Mouse (Mus musculus): Measurements from ENCODE around the gene Jade2. TPM values are rescaled to one million over a fixed set of nuclear protein-coding genes. Genes with fewer than 3 reads are reported as not detected.

Gene Jade2
- 21.8 and 21.9 TPM in 2 replicates for polyA plus RNA-seq (2012; rRNA removed)

DNA sequence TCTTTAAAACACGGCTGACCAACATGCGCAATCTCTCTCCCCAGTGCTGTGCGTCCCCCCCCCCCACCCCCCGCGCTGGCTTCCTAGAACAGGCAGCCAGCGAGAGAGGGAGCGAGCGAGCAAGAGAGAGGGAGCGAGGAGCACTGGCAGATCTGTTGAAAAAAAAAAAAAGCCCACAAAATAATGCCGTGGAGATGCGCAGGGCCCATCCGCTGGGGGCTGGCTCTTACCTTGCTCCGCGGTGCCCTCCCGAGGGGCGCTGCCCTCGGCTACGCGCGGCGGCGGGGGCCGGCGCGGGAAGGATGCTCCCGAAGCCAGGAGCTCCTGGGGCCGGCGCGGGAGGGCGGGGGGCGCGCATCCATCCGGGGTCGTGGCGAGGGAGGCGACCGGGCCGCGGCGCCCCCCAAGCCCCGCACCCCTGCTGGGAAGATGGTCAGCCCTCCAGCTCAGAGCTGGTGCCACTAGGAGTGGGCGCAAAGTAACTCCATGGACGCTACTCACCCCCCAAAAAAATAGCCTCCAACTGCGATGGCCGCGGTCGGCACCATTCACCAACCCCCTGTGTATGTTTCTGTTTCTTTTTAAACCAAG lies at the start of gene Jade2:
Gene Jade2, minus strand, starts transcription at position 573 of the 591 bp plus-strand sequence.
- TF ChIP-seq POLR2A (IDR thresholded peaks at IDR 0.05; ENCODE audit: borderline replicate concordance, insufficient read depth, low read length) (peak; percentile 21; the same call in 1 of the 2 replicates), CTCF (IDR thresholded peaks at IDR 0.05; ENCODE audit: borderline replicate concordance, insufficient read depth, low read depth, low read length) (no peak)
- no peaks in the 10 kb centered on the region for H3K27me3 ChIP-seq (ENCODE audit: control insufficient read depth, insufficient read depth, low read length)
- WGBS, result under 1% methylated on average over 46 of the region's 47 CpGs
- DNase-seq, result peak; percentile 68 to 79
- H3K4me3 ChIP-seq (replicated peaks; ENCODE audit: insufficient read depth, low read depth, low read length), result peak within 1 kb of the TSS; percentile 75
- H3K27ac ChIP-seq (ENCODE audit: insufficient read depth, low read length), result peak within 1 kb of the TSS; percentile 91
- H3K4me1 ChIP-seq (ENCODE audit: control insufficient read depth, insufficient read depth, low read length), result no peaks in the 10 kb centered on the region; the same call in 1 of the 2 replicates

- TF ChIP-seq CTCF (IDR thresholded peaks at IDR 0.05; ENCODE audit: borderline replicate concordance, insufficient read depth, low read depth, low read length) (no peak), POLR2A (IDR thresholded peaks at IDR 0.05; ENCODE audit: borderline replicate concordance, insufficient read depth, low read length) (no peak)
- no peak overlapping the region for H3K27ac ChIP-seq (ENCODE audit: insufficient read depth, low read length)
- no peak for DNase-seq
- WGBS, result 90% methylated on average over 3 of the region's 3 CpGs
- H3K4me3 ChIP-seq (replicated peaks; ENCODE audit: insufficient read depth, low read depth, low read length), result no peak overlapping the region
- no peaks in the 10 kb centered on the region for H3K4me1 ChIP-seq (ENCODE audit: control insufficient read depth, insufficient read depth, low read length)
- no peaks in the 10 kb centered on the region for H3K27me3 ChIP-seq (ENCODE audit: control insufficient read depth, insufficient read depth, low read length)
Observed at GRCm38 (mm10) chr11:51904224-51904623, 46.8 kb upstream of the Jade2 start.

DNA sequence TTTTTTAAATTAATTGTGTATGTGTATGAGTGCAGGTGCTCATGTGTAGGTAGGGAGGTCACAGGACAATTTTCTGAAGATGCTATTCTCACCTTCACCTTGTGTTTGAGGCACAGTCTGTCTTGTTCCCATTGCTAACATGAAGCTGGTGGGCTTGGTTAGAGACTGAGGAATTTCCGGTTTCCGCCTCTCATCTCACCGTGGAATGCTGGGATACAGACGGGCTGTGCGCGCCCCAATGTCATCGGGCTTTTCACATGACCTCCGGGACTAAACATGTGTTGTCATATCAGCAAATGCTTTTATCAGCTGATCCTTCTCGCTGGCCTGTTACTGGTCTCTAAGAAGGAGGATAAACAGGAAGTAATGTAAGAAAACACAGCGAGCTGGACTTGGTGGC lies 42.2 kb upstream of the Jade2 start:
- no peak overlapping the region for H3K27ac ChIP-seq (ENCODE audit: insufficient read depth, low read length)
- H3K4me1 ChIP-seq (ENCODE audit: control insufficient read depth, insufficient read depth, low read length), result no peaks in the 10 kb centered on the region
- TF ChIP-seq CTCF (IDR thresholded peaks at IDR 0.05; ENCODE audit: borderline replicate concordance, insufficient read depth, low read depth, low read length) (no peak), POLR2A (IDR thresholded peaks at IDR 0.05; ENCODE audit: borderline replicate concordance, insufficient read depth, low read length) (no peak)
- 93% methylated on average over 10 of the region's 10 CpGs for WGBS
- H3K27me3 ChIP-seq (ENCODE audit: control insufficient read depth, insufficient read depth, low read length), result no peaks in the 10 kb centered on the region
- DNase-seq, result no peak
- no peak overlapping the region for H3K4me3 ChIP-seq (replicated peaks; ENCODE audit: insufficient read depth, low read depth, low read length)

- WGBS, result 39% methylated on average over 21 of the region's 21 CpGs
- Histone ChIP-seq H3K27me3 (ENCODE audit: control insufficient read depth, insufficient read depth, low read length) (no peaks in the 10 kb centered on the region), H3K27ac (ENCODE audit: insufficient read depth, low read length) (no peak overlapping the region), H3K4me3 (replicated peaks; ENCODE audit: insufficient read depth, low read depth, low read length) (no peak overlapping the region), H3K4me1 (ENCODE audit: control insufficient read depth, insufficient read depth, low read length) (no peaks in the 10 kb centered on the region)
- TF ChIP-seq CTCF (IDR thresholded peaks at IDR 0.05; ENCODE audit: borderline replicate concordance, insufficient read depth, low read depth, low read length), result no peak
- TF ChIP-seq POLR2A (IDR thresholded peaks at IDR 0.05; ENCODE audit: borderline replicate concordance, insufficient read depth, low read length), result no peak
- no peak for DNase-seq
Observed at GRCm38 (mm10) chr11:51898326-51899080, 41.0 kb upstream of the Jade2 start.

DNA sequence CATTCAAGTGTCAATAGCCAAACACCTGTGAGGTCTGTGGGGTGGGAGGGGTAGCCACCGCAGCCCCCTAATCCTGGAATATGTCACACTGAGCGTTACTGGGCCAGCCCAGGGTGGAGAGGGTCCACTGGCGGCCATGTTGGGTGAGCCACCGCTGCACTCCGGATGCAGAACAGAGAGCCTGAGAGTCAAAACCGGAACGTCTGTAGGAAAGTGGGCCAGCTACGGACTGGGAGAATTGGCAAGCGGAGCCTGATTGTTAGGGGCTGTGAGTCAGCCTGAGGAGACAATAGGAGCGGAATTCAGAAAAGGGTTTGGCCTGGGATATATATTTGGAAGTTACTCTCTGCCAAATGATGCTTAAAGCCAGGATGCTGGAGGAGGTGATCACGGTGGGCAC lies 39.9 kb upstream of the Jade2 start:
- WGBS, result 65% methylated on average over 11 of the region's 11 CpGs
- DNase-seq, result no peak
- Histone ChIP-seq H3K4me3 (replicated peaks; ENCODE audit: insufficient read depth, low read depth, low read length) (no peak overlapping the region), H3K27me3 (ENCODE audit: control insufficient read depth, insufficient read depth, low read length) (no peaks in the 10 kb centered on the region), H3K4me1 (ENCODE audit: control insufficient read depth, insufficient read depth, low read length) (no peaks in the 10 kb centered on the region), H3K27ac (ENCODE audit: insufficient read depth, low read length) (no peak overlapping the region)
- TF ChIP-seq CTCF (IDR thresholded peaks at IDR 0.05; ENCODE audit: borderline replicate concordance, insufficient read depth, low read depth, low read length), result no peak
- no peak for TF ChIP-seq POLR2A (IDR thresholded peaks at IDR 0.05; ENCODE audit: borderline replicate concordance, insufficient read depth, low read length)

- H3K4me1 ChIP-seq (ENCODE audit: control insufficient read depth, insufficient read depth, low read length), result no peaks in the 10 kb centered on the region
- H3K27ac ChIP-seq (ENCODE audit: insufficient read depth, low read length), result no peak overlapping the region
- TF ChIP-seq CTCF (IDR thresholded peaks at IDR 0.05; ENCODE audit: borderline replicate concordance, insufficient read depth, low read depth, low read length) (no peak), POLR2A (IDR thresholded peaks at IDR 0.05; ENCODE audit: borderline replicate concordance, insufficient read depth, low read length) (no peak)
- no peaks in the 10 kb centered on the region for H3K27me3 ChIP-seq (ENCODE audit: control insufficient read depth, insufficient read depth, low read length)
- WGBS, result 49% methylated on average over 4 of the region's 4 CpGs
- no peak overlapping the region for H3K4me3 ChIP-seq (replicated peaks; ENCODE audit: insufficient read depth, low read depth, low read length)
- no peak for DNase-seq
Observed at GRCm38 (mm10) chr11:51896012-51896411, 38.6 kb upstream of the Jade2 start.

GRCm38 (mm10) chr11:51885681-51886080 lies 28.2 kb upstream of the Jade2 start:
- Histone ChIP-seq H3K4me3 (replicated peaks; ENCODE audit: insufficient read depth, low read depth, low read length) (no peak overlapping the region), H3K4me1 (ENCODE audit: control insufficient read depth, insufficient read depth, low read length) (no peaks in the 10 kb centered on the region), H3K27ac (ENCODE audit: insufficient read depth, low read length) (no peak overlapping the region), H3K27me3 (ENCODE audit: control insufficient read depth, insufficient read depth, low read length) (no peaks in the 10 kb centered on the region)
- DNase-seq, result no peak
- WGBS, result 89% methylated on average over 6 of the region's 6 CpGs
- TF ChIP-seq POLR2A (IDR thresholded peaks at IDR 0.05; ENCODE audit: borderline replicate concordance, insufficient read depth, low read length), result no peak
- TF ChIP-seq CTCF (IDR thresholded peaks at IDR 0.05; ENCODE audit: borderline replicate concordance, insufficient read depth, low read depth, low read length), result no peak

GRCm38 (mm10) chr11:51884092-51884491 lies 26.6 kb upstream of the Jade2 start:
- no peak for DNase-seq
- 48% methylated on average over 1 of the region's 1 CpGs for WGBS
- no peak overlapping the region for H3K4me3 ChIP-seq (replicated peaks; ENCODE audit: insufficient read depth, low read depth, low read length)
- no peaks in the 10 kb centered on the region for H3K27me3 ChIP-seq (ENCODE audit: control insufficient read depth, insufficient read depth, low read length)
- H3K27ac ChIP-seq (ENCODE audit: insufficient read depth, low read length), result no peak overlapping the region
- no peaks in the 10 kb centered on the region for H3K4me1 ChIP-seq (ENCODE audit: control insufficient read depth, insufficient read depth, low read length)
- TF ChIP-seq CTCF (IDR thresholded peaks at IDR 0.05; ENCODE audit: borderline replicate concordance, insufficient read depth, low read depth, low read length) (no peak), POLR2A (IDR thresholded peaks at IDR 0.05; ENCODE audit: borderline replicate concordance, insufficient read depth, low read length) (no peak)

All from cerebellum, adult 2 months (tissue).